Mouse (Mus musculus): ENCODE measurements at regions not wholly inside any gene's neighbourhood (a gene's known extent, or its start where the extent isn't known, plus 50 kb on each side); places are given as distances from the start of the nearest gene placed in this dataset.
A peak's percentile ranks its signal among the peaks of the same experiment; 100 is the strongest.

GRCm38 (mm10) chr7:134491326-134491725, 105.9 kb upstream of the D7Ertd443e start:
- TF ChIP-seq POLR2A (IDR thresholded peaks at IDR 0.05; ENCODE audit: insufficient read depth, low read depth, low read length) (no peak), CTCF (IDR thresholded peaks at IDR 0.05; ENCODE audit: insufficient read depth, low read depth, low read length) (no peak)
- no peak overlapping the region for H3K27ac ChIP-seq (ENCODE audit: insufficient read depth, low read depth, low read length)
- no peak overlapping the region for H3K4me3 ChIP-seq (ENCODE audit: insufficient read depth, low read depth, low read length)
- peaks cover 4% of the 10 kb centered on the region; the same call in 1 of the 2 replicates for H3K4me1 ChIP-seq (ENCODE audit: control insufficient read depth, insufficient read depth, low read length)
- WGBS: 70% methylated on average over 4 of the region's 4 CpGs

GRCm38 (mm10) chr7:134497219-134497618, 111.8 kb upstream of the D7Ertd443e start:
- 79% methylated on average over 11 of the region's 11 CpGs for WGBS
- TF ChIP-seq POLR2A (IDR thresholded peaks at IDR 0.05; ENCODE audit: insufficient read depth, low read depth, low read length): no peak
- TF ChIP-seq CTCF (IDR thresholded peaks at IDR 0.05; ENCODE audit: insufficient read depth, low read depth, low read length): no peak
- H3K27ac ChIP-seq (ENCODE audit: insufficient read depth, low read depth, low read length): no peak overlapping the region
- no peak overlapping the region for H3K4me3 ChIP-seq (ENCODE audit: insufficient read depth, low read depth, low read length)
- H3K4me1 ChIP-seq (ENCODE audit: control insufficient read depth, insufficient read depth, low read length): peaks cover 14% of the 10 kb centered on the region

GRCm38 (mm10) chr7:134497870-134498269, 112.4 kb upstream of the D7Ertd443e start:
- H3K4me1 ChIP-seq (ENCODE audit: control insufficient read depth, insufficient read depth, low read length): peaks cover 14% of the 10 kb centered on the region
- 91% methylated on average over 4 of the region's 4 CpGs for whole genome bisulfite sequencing
- H3K27ac ChIP-seq (ENCODE audit: insufficient read depth, low read depth, low read length): no peak overlapping the region
- no peak overlapping the region for H3K4me3 ChIP-seq (ENCODE audit: insufficient read depth, low read depth, low read length)
- no peak for TF ChIP-seq CTCF (IDR thresholded peaks at IDR 0.05; ENCODE audit: insufficient read depth, low read depth, low read length)
- no peak for TF ChIP-seq POLR2A (IDR thresholded peaks at IDR 0.05; ENCODE audit: insufficient read depth, low read depth, low read length)

- no peak for TF ChIP-seq CTCF (IDR thresholded peaks at IDR 0.05; ENCODE audit: insufficient read depth, low read depth, low read length)
- TF ChIP-seq POLR2A (IDR thresholded peaks at IDR 0.05; ENCODE audit: insufficient read depth, low read depth, low read length): no peak
- no peak overlapping the region for H3K27ac ChIP-seq (ENCODE audit: insufficient read depth, low read depth, low read length)
- 0 out of 2 replicates have a peak overlapping the region, but pooled peaks have one; percentile 3 for H3K4me3 ChIP-seq (ENCODE audit: insufficient read depth, low read depth, low read length)
- H3K4me1 ChIP-seq (ENCODE audit: control insufficient read depth, insufficient read depth, low read length): peaks cover 14% of the 10 kb centered on the region
- 79% methylated on average over 9 of the region's 9 CpGs for WGBS
Measured at GRCm38 (mm10) chr7:134498716-134499115, 113.3 kb upstream of the D7Ertd443e start.

- H3K4me1 ChIP-seq (ENCODE audit: control insufficient read depth, insufficient read depth, low read length): peaks cover 14% of the 10 kb centered on the region
- no peak overlapping the region for H3K4me3 ChIP-seq (ENCODE audit: insufficient read depth, low read depth, low read length)
- WGBS: 50% methylated on average over 4 of the region's 4 CpGs
- TF ChIP-seq CTCF (IDR thresholded peaks at IDR 0.05; ENCODE audit: insufficient read depth, low read depth, low read length) (no peak), POLR2A (IDR thresholded peaks at IDR 0.05; ENCODE audit: insufficient read depth, low read depth, low read length) (no peak)
- no peak overlapping the region for H3K27ac ChIP-seq (ENCODE audit: insufficient read depth, low read depth, low read length)
Measured at GRCm38 (mm10) chr7:134499429-134499828, 114.0 kb upstream of the D7Ertd443e start.

- Histone ChIP-seq H3K4me3 (ENCODE audit: insufficient read depth, low read depth, low read length) (no peak overlapping the region), H3K4me1 (ENCODE audit: control insufficient read depth, insufficient read depth, low read length) (peaks cover 11% of the 10 kb centered on the region), H3K27ac (ENCODE audit: insufficient read depth, low read depth, low read length) (no peak overlapping the region)
- TF ChIP-seq CTCF (IDR thresholded peaks at IDR 0.05; ENCODE audit: insufficient read depth, low read depth, low read length) (no peak), POLR2A (IDR thresholded peaks at IDR 0.05; ENCODE audit: insufficient read depth, low read depth, low read length) (no peak)
- 47% methylated on average over 4 of the region's 4 CpGs for WGBS
Measured at GRCm38 (mm10) chr7:134500210-134500609, 114.7 kb upstream of the D7Ertd443e start.

- peaks cover 9% of the 10 kb centered on the region for H3K4me1 ChIP-seq (ENCODE audit: control insufficient read depth, insufficient read depth, low read length)
- no peak for TF ChIP-seq POLR2A (IDR thresholded peaks at IDR 0.05; ENCODE audit: insufficient read depth, low read depth, low read length)
- no peak for TF ChIP-seq CTCF (IDR thresholded peaks at IDR 0.05; ENCODE audit: insufficient read depth, low read depth, low read length)
- no peak overlapping the region for H3K4me3 ChIP-seq (ENCODE audit: insufficient read depth, low read depth, low read length)
- no peak overlapping the region for H3K27ac ChIP-seq (ENCODE audit: insufficient read depth, low read depth, low read length)
- WGBS: 15% methylated on average over 1 of the region's 1 CpGs
Measured at GRCm38 (mm10) chr7:134501079-134501478, 115.6 kb upstream of the D7Ertd443e start.

- Histone ChIP-seq H3K27ac (ENCODE audit: insufficient read depth, low read depth, low read length) (no peak overlapping the region), H3K4me3 (ENCODE audit: insufficient read depth, low read depth, low read length) (no peak overlapping the region), H3K4me1 (ENCODE audit: control insufficient read depth, insufficient read depth, low read length) (no peaks in the 10 kb centered on the region)
- TF ChIP-seq CTCF (IDR thresholded peaks at IDR 0.05; ENCODE audit: insufficient read depth, low read depth, low read length) (no peak), POLR2A (IDR thresholded peaks at IDR 0.05; ENCODE audit: insufficient read depth, low read depth, low read length) (no peak)
- WGBS: 91% methylated on average over 6 of the region's 6 CpGs
Measured at GRCm38 (mm10) chr7:134510333-134510928, 125.0 kb upstream of the D7Ertd443e start.

- TF ChIP-seq CTCF (IDR thresholded peaks at IDR 0.05; ENCODE audit: insufficient read depth, low read depth, low read length) (no peak), POLR2A (IDR thresholded peaks at IDR 0.05; ENCODE audit: insufficient read depth, low read depth, low read length) (no peak)
- Histone ChIP-seq H3K4me1 (ENCODE audit: control insufficient read depth, insufficient read depth, low read length) (no peaks in the 10 kb centered on the region), H3K27ac (ENCODE audit: insufficient read depth, low read depth, low read length) (no peak overlapping the region), H3K4me3 (ENCODE audit: insufficient read depth, low read depth, low read length) (no peak overlapping the region)
- WGBS: 87% methylated on average over 9 of the region's 9 CpGs
Measured at GRCm38 (mm10) chr7:134519372-134519975, 134.0 kb upstream of the D7Ertd443e start.
